Mouse (Mus musculus): ENCODE data around the gene Tmed10. TPM values are rescaled to one million over a fixed set of nuclear protein-coding genes. Genes with fewer than 3 reads are reported as not detected.

The Tmed10 gene
- polyA plus RNA-seq, 1 experiment from 2014 or later: 328 TPM

DNA sequence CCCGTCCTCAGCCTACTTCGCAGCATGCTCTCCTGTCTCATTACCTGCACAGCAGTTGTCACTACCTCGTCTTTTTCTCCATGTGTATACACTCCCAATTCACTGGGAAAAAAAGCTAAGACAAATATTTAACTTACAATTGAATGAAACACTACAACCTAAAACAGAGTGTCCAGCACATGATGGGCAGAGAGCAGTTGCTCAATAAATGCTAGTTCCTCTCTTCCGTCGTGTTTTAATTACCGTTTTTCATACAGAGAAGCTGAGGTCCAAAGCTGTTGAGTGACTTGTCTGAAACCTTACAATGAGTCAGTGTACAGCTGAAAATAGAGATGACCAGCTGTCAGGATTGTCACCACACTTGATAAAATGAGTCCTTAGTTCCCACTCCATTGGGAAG, 6.9 kb upstream of the Tmed10 start:
- Histone ChIP-seq H3K9ac (ENCODE audit: low read depth, low read length) (no peak overlapping the region), H3K4me1 (replicated peaks; ENCODE audit: control insufficient read depth, insufficient read depth, low read length) (0 out of 2 replicates have a peak, but pooled peaks cover 4% of the 10 kb centered on the region), H3K27me3 (replicated peaks; ENCODE audit: control insufficient read depth, insufficient read depth, low read length) (no peaks in the 10 kb centered on the region), H3K4me2 (replicated peaks; ENCODE audit: low read depth) (no peak overlapping the region), H3K36me3 (ENCODE audit: control insufficient read depth, insufficient read depth) (no peaks in the 10 kb centered on the region), H3K27ac (ENCODE audit: low read depth, low read length) (no peak overlapping the region; the same call in 1 of the 2 replicates), H3K9me3 (ENCODE audit: control insufficient read depth) (no peaks in the 10 kb centered on the region), H3K4me3 (ENCODE audit: low read depth, low read length) (no peak overlapping the region)
- WGBS: 76% methylated on average over 6 of the region's 6 CpGs
- TF ChIP-seq CTCF (IDR thresholded peaks at IDR 0.05; ENCODE audit: low read depth): no peak
- no peak for ATAC-seq

- Histone ChIP-seq H3K36me3 (ENCODE audit: control insufficient read depth, insufficient read depth) (no peaks in the 10 kb centered on the region), H3K4me3 (ENCODE audit: low read depth, low read length) (no peak overlapping the region), H3K27ac (ENCODE audit: low read depth, low read length) (no peak overlapping the region), H3K9me3 (ENCODE audit: control insufficient read depth) (no peaks in the 10 kb centered on the region), H3K27me3 (replicated peaks; ENCODE audit: control insufficient read depth, insufficient read depth, low read length) (no peaks in the 10 kb centered on the region), H3K4me2 (replicated peaks; ENCODE audit: low read depth) (no peak overlapping the region), H3K9ac (ENCODE audit: low read depth, low read length) (no peak overlapping the region), H3K4me1 (replicated peaks; ENCODE audit: control insufficient read depth, insufficient read depth, low read length) (0 out of 2 replicates have a peak, but pooled peaks cover 4% of the 10 kb centered on the region)
- no peak for ATAC-seq
- 84% methylated on average over 7 of the region's 7 CpGs for WGBS
- peak; percentile 57 for TF ChIP-seq CTCF (IDR thresholded peaks at IDR 0.05; ENCODE audit: low read depth)
These were observed 6.3 kb upstream of the Tmed10 start for GRCm38 (mm10) chr12:85380942-85381341.

GRCm38 (mm10) chr12:85380308-85380707, 5.7 kb upstream of the Tmed10 start:
- Histone ChIP-seq H3K4me3 (ENCODE audit: low read depth, low read length) (no peak overlapping the region), H3K27me3 (replicated peaks; ENCODE audit: control insufficient read depth, insufficient read depth, low read length) (no peaks in the 10 kb centered on the region), H3K9ac (ENCODE audit: low read depth, low read length) (no peak overlapping the region), H3K4me1 (replicated peaks; ENCODE audit: control insufficient read depth, insufficient read depth, low read length) (0 out of 2 replicates have a peak, but pooled peaks cover 3% of the 10 kb centered on the region), H3K36me3 (ENCODE audit: control insufficient read depth, insufficient read depth) (no peaks in the 10 kb centered on the region), H3K4me2 (replicated peaks; ENCODE audit: low read depth) (no peak overlapping the region), H3K9me3 (ENCODE audit: control insufficient read depth) (no peaks in the 10 kb centered on the region), H3K27ac (ENCODE audit: low read depth, low read length) (no peak overlapping the region)
- TF ChIP-seq CTCF (IDR thresholded peaks at IDR 0.05; ENCODE audit: low read depth): no peak
- peak; percentile 51; the same call in 1 of the 2 replicates for ATAC-seq
- WGBS: 47% methylated on average over 1 of the region's 1 CpGs

DNA sequence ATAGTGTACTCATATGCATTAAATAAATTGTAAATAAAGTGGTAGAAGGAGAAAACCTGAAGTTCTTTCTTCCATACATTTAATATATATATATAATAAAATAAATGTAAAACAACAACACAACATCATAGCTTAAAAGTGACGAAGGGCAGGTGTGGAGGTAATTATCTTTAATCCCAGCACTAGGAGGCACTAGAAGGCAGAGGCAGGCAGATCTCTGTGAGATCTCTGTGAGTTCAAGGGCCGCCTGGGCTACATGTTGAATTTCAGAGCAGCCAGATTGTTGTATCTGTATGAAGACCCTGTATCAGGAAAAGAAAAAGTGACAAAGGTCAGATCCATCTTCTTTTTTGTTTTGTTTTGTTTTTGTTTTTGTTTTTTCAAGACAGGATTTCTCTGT, 3.6 kb upstream of the Tmed10 start:
- Histone ChIP-seq H3K27me3 (replicated peaks; ENCODE audit: control insufficient read depth, insufficient read depth, low read length) (no peaks in the 10 kb centered on the region), H3K4me1 (replicated peaks; ENCODE audit: control insufficient read depth, insufficient read depth, low read length) (0 out of 2 replicates have a peak, but pooled peaks cover 4% of the 10 kb centered on the region), H3K36me3 (ENCODE audit: control insufficient read depth, insufficient read depth) (no peaks in the 10 kb centered on the region), H3K4me3 (ENCODE audit: low read depth, low read length) (no peak overlapping the region), H3K4me2 (replicated peaks; ENCODE audit: low read depth) (no peak overlapping the region), H3K9ac (ENCODE audit: low read depth, low read length) (no peak overlapping the region), H3K27ac (ENCODE audit: low read depth, low read length) (no peak overlapping the region), H3K9me3 (ENCODE audit: control insufficient read depth) (no peaks in the 10 kb centered on the region)
- no peak for ATAC-seq
- WGBS: 95% methylated on average over 2 of the region's 2 CpGs
- TF ChIP-seq CTCF (IDR thresholded peaks at IDR 0.05; ENCODE audit: low read depth): peak; percentile 50

DNA sequence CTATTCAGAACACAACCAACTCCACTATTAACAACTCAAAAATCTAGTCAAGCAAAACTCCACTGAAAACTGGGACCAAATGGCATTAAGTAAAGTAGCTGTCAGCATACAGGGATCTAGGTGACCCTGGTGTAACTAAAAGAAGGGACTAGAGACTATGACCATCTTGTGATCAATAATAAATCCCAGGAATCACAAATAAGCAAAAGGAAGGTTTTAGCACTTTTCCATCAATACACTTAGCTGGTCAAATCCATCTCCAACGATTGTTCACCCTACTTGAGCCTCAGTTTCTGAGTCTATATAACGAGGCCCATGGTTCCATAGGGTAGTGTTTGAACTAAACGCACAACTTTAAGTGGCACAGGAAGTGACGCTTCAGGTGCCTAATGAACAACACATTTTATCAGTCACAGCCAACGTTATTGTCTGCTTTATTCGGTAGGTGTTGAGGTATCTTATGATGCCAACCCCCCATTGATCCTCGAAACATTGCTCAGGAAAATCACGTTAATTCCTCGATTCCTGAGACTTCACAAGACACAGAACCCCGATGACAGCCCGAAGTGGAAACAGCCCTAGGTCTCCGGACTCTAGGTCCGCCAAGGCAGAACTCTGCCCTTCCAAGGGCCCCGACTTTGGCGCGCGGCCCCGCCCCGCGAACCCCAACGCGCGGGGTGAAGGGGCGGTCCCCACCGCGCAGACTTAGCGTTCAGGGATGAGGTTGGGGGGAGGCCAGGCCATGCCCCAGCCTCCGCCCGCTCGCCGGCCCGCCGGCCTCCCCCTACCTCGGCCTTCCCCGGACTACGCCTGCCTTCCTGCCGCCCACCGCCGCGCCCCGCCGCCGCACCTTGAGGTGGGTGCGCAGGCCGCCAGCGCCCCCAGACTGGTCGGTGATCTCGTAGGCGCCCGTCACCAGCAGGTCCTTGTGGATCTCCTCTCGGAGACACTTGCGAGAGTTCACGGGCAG, 771 bp downstream of the Tmed10 start:
- H3K4me1 ChIP-seq (replicated peaks; ENCODE audit: control insufficient read depth, insufficient read depth, low read length): peaks cover 11% of the 10 kb centered on the region; the same call in 1 of the 2 replicates
- H3K9me3 ChIP-seq (ENCODE audit: control insufficient read depth): no peaks in the 10 kb centered on the region
- under 1% methylated on average over 46 of the region's 53 CpGs for WGBS
- H3K4me2 ChIP-seq (replicated peaks; ENCODE audit: low read depth): peak overlapping the region; percentile 69
- H3K27ac ChIP-seq (ENCODE audit: low read depth, low read length): peak overlapping the region; percentile 96
- no peaks in the 10 kb centered on the region for H3K36me3 ChIP-seq (ENCODE audit: control insufficient read depth, insufficient read depth)
- TF ChIP-seq CTCF (IDR thresholded peaks at IDR 0.05; ENCODE audit: low read depth): no peak; the same call in 1 of the 2 replicates
- peak overlapping the region; percentile 86 for H3K9ac ChIP-seq (ENCODE audit: low read depth, low read length)
- ATAC-seq: peak; percentile 87
- peak overlapping the region; percentile 73 for H3K4me3 ChIP-seq (ENCODE audit: low read depth, low read length)
- no peaks in the 10 kb centered on the region for H3K27me3 ChIP-seq (replicated peaks; ENCODE audit: control insufficient read depth, insufficient read depth, low read length)

- no peak overlapping the region for H3K4me3 ChIP-seq (ENCODE audit: low read depth, low read length)
- H3K9ac ChIP-seq (ENCODE audit: low read depth, low read length): no peak overlapping the region
- no peaks in the 10 kb centered on the region for H3K36me3 ChIP-seq (ENCODE audit: control insufficient read depth, insufficient read depth)
- H3K4me2 ChIP-seq (replicated peaks; ENCODE audit: low read depth): peak overlapping the region; percentile 69; the same call in 1 of the 2 replicates
- no peaks in the 10 kb centered on the region for H3K9me3 ChIP-seq (ENCODE audit: control insufficient read depth)
- WGBS: 47% methylated on average over 8 of the region's 8 CpGs
- 0 out of 2 replicates have a peak overlapping the region, but pooled peaks have one; percentile 7 for H3K27ac ChIP-seq (ENCODE audit: low read depth, low read length)
- no peak for ATAC-seq
- no peaks in the 10 kb centered on the region for H3K27me3 ChIP-seq (replicated peaks; ENCODE audit: control insufficient read depth, insufficient read depth, low read length)
- H3K4me1 ChIP-seq (replicated peaks; ENCODE audit: control insufficient read depth, insufficient read depth, low read length): peaks cover 14% of the 10 kb centered on the region; the same call in 1 of the 2 replicates
- no peak for TF ChIP-seq CTCF (IDR thresholded peaks at IDR 0.05; ENCODE audit: low read depth)
These were observed 2.5 kb downstream of the Tmed10 start for GRCm38 (mm10) chr12:85372068-85372665.

All from intestine, postnatal 0 days (tissue).